Mouse (Mus musculus) thymus, adult 2 months (tissue): ENCODE data around the gene Hnrnpdl.

Source experiments
- CTCF ChIP-seq: fragments of 200-500 bp; IDR thresholded peaks from 2 replicates; pipeline ENCODE4 v1.5.1; 2012; ENCODE audit warnings: mild to moderate bottlenecking, control low read depth, low read length, moderate library complexity, borderline replicate concordance; ENCODE audit not compliant: control insufficient read depth, poor library complexity, insufficient read depth; ENCODE audit errors: extremely low read depth
- POLR2A ChIP-seq: fragments of 200-500 bp; IDR thresholded peaks from 2 replicates; pipeline ENCODE4 v1.6.1; 2012; ENCODE audit warnings: mild to moderate bottlenecking, low read length, control low read depth, moderate library complexity; ENCODE audit not compliant: control insufficient read depth, poor library complexity, insufficient read depth; ENCODE audit errors: extremely low read depth

GRCm38 (mm10) chr5:100085097-100085496 lies 45.6 kb upstream of the Hnrnpdl start:
- no peak for TF ChIP-seq CTCF
- no peak for TF ChIP-seq POLR2A
